In the genomic region with DNA sequence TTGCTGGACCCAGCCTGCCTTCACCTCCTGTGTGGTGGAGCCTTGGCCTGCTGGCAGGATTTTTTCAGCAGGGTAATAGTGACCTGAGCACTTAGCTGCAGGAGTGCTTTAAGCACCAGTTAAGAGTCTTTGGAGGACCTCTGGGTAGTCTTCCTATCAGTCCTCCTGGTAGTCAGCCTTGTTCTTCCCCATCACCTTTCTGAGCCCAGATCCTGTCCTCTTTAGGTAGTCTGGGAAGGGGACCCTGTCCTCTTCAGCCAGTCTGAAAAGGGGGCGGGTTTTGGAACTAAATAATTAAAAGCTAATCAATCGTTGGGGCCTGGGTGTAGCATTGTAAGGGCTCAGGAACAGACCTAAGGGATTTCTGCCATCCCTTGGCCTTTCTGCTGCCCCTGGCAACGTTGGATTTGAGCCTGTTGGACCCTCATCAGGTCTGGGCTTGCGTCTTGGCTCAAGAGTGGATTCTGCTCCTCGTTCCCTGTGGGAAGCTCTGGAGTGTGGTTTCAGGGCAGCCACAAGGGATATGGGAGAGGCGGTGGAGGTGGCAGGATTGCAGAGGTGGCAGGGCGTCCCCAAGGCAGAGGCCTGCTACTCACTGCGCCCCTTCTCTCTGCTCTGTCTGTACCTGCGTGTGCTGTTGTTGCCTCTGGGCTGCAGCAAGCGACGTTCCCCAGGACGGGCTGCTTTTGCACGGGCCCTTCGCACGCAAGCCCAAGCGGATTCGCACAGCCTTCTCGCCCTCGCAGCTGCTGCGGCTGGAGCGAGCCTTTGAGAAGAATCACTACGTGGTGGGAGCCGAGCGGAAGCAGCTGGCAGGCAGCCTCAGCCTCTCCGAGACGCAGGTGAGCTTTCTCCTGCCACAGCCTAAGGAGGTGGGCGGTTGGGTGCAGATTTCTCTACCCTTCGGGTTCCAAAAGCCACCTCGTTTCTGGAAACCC, we compare ENCODE assay signal across 9 mouse cellular contexts. TPM values are rescaled to one million over a fixed set of nuclear protein-coding genes. Genes with fewer than 3 reads are reported as not detected.
DNase-seq lines count a peak whose midpoint lies in the region; ATAC-seq and TF ChIP-seq lines count a peak whose summit lies in the region.
"Had no signal": no experiment of that assay in that cellular context is flagged by ENCODE, and none has a peak within 500 bp of the region (broad histone marks: within the 10 kb centered on the region; RNA-seq: fewer than 3 reads in every experiment).

No protein-coding gene starts in this region.

- 0 out of 2 replicates have a peak overlapping the region, but pooled peaks have one; percentile 5 for H3K4me3 ChIP-seq in heart, embryonic 12.5 days
- H3K4me3 ChIP-seq in ES-E14 (ENCODE audit: insufficient read depth in 1 of 2, low read depth in 1 of 2, low read length in 2 of 2, poor library complexity in 1 of 2, severe bottlenecking in 1 of 2), result peak overlapping the region in 1 of 2 experiments; percentile 48; a peak in 1 of 4 replicates
- H3K4me3 ChIP-seq in forebrain, postnatal 0 days (ENCODE audit: low read depth, low read length), result peak overlapping the region; percentile 30
- H3K4me3 ChIP-seq in midbrain, embryonic 16.5 days (ENCODE audit: low read depth, low read length), result peak overlapping the region; percentile 14; the same call in 1 of the 2 replicates

- H3K4me1 ChIP-seq in heart, embryonic 12.5 days (replicated peaks), result peaks cover 15% of the 10 kb centered on the region; the same call in 1 of the 2 replicates
- peaks cover 0 to 5% of the 10 kb centered on the region in 2 experiments; a peak in 1 of 4 replicates for H3K4me1 ChIP-seq in ES-E14 (ENCODE audit: control insufficient read depth in 2 of 2, insufficient read depth in 2 of 2, low read length in 2 of 2, poor library complexity in 1 of 2)
- peaks cover 17% of the 10 kb centered on the region; the same call in 1 of the 2 replicates for H3K4me1 ChIP-seq in forebrain, postnatal 0 days (ENCODE audit: insufficient read depth)
- peaks cover 16% of the 10 kb centered on the region for H3K4me1 ChIP-seq in midbrain, embryonic 16.5 days (ENCODE audit: control insufficient read depth, insufficient read depth, low read length)

- no peak overlapping the region for H3K27ac ChIP-seq in heart, embryonic 12.5 days (ENCODE audit: poor library complexity, severe bottlenecking)
- H3K27ac ChIP-seq in ES-E14 (ENCODE audit: insufficient read depth, low read depth, low read length, poor library complexity, severe bottlenecking), result no peak overlapping the region
- H3K27ac ChIP-seq in forebrain, postnatal 0 days (ENCODE audit: low read depth, low read length), result no peak overlapping the region
- no peak overlapping the region for H3K27ac ChIP-seq in midbrain, embryonic 16.5 days (ENCODE audit: low read length)
- H3K27ac ChIP-seq: liver, embryonic 14.5 days had no signal

- intact Hi-C loops in heart, postnatal 14 days (cut with DNase I), result no loop called here

- H3K9me3 ChIP-seq in heart, embryonic 12.5 days (replicated peaks), result no peaks in the 10 kb centered on the region
- no peaks in the 10 kb centered on the region for H3K9me3 ChIP-seq in ES-E14 (ENCODE audit: control insufficient read depth, insufficient read depth, low read depth, low read length)
- H3K9me3 ChIP-seq in forebrain, postnatal 0 days (ENCODE audit: low read length), result no peaks in the 10 kb centered on the region
- no peaks in the 10 kb centered on the region for H3K9me3 ChIP-seq in midbrain, embryonic 16.5 days (replicated peaks; ENCODE audit: control insufficient read depth, low read length, poor library complexity, severe bottlenecking)

- DNase-seq in heart, postnatal 14 days, result no peak
- no peak for DNase-seq in ES-E14 (ENCODE audit: low read depth, low spot score)
- DNase-seq in forebrain, postnatal 0 days, result peak; percentile 51
- DNase-seq in c-Kit-positive CD71-positive TER-119-positive erythroid progenitor cells, embryonic 14.5 days (ENCODE audit: low spot score), result no peak
- DNase-seq in spleen, postnatal 10 days (ENCODE audit: low spot score in 2 of 2), result no peak
- no peak for DNase-seq in cerebellum, adult 11 months

- 8% methylated on average over 29 of the region's 29 CpGs for WGBS in heart, embryonic 12.5 days
- 9% methylated on average over 29 of the region's 29 CpGs for WGBS in forebrain, postnatal 0 days
- 8% methylated on average over 29 of the region's 29 CpGs for WGBS in midbrain, embryonic 16.5 days

- H3K9ac ChIP-seq in heart, embryonic 12.5 days, result no peak overlapping the region
- peak overlapping the region; percentile 44 for H3K9ac ChIP-seq in ES-E14 (ENCODE audit: insufficient read depth, low read depth, low read length, poor library complexity, severe bottlenecking)
- H3K9ac ChIP-seq in forebrain, postnatal 0 days, result peak overlapping the region; percentile 39
- H3K9ac ChIP-seq in midbrain, embryonic 16.5 days (ENCODE audit: low read depth, low read length), result peak overlapping the region; percentile 53; the same call in 1 of the 2 replicates
- H3K9ac ChIP-seq: liver, embryonic 14.5 days had no signal

- peak overlapping the region; percentile 20; the same call in 1 of the 2 replicates for H3K4me2 ChIP-seq in heart, embryonic 12.5 days
- H3K4me2 ChIP-seq in forebrain, postnatal 0 days (ENCODE audit: low read depth), result peak overlapping the region; percentile 68
- H3K4me2 ChIP-seq in midbrain, embryonic 16.5 days (ENCODE audit: low read length), result peak overlapping the region; percentile 43

- in situ Hi-C loops in ES-E14 (cut with MboI; ENCODE audit: low sequenced_read_pairs in 2 of 2, unreplicated experiment in 2 of 2), result loop anchor here (25.0 kb wide), 2 partner anchors 606 to 1481 kb away; partner anchors contain the start of genes Vax2 (in 2 of the 2) and Cyp26b1 (in 1 of the 2)

- no peak for ATAC-seq in heart, embryonic 12.5 days (ENCODE audit: insufficient number of reproducible peaks, low FRiP score)
- peak; percentile 42 for ATAC-seq in forebrain, postnatal 0 days
- ATAC-seq in midbrain, embryonic 16.5 days, result no peak

- TF ChIP-seq CTCF in forebrain, postnatal 0 days (IDR thresholded peaks at IDR 0.05; ENCODE audit: low read depth), result no peak

- peaks cover 84% of the 10 kb centered on the region for H3K27me3 ChIP-seq in heart, embryonic 12.5 days (replicated peaks)
- peaks cover 12% of the 10 kb centered on the region for H3K27me3 ChIP-seq in forebrain, postnatal 0 days (ENCODE audit: insufficient read depth, low read length)
- peaks cover 52% of the 10 kb centered on the region for H3K27me3 ChIP-seq in midbrain, embryonic 16.5 days (ENCODE audit: control insufficient read depth, insufficient read depth, low read depth, low read length)

- no peaks in the 10 kb centered on the region for H3K36me3 ChIP-seq in heart, embryonic 12.5 days
- no peaks in the 10 kb centered on the region for H3K36me3 ChIP-seq in ES-E14 (ENCODE audit: control insufficient read depth, insufficient read depth, low read length, poor library complexity, severe bottlenecking)
- no peaks in the 10 kb centered on the region for H3K36me3 ChIP-seq in forebrain, postnatal 0 days (ENCODE audit: insufficient read depth)
- H3K36me3 ChIP-seq in midbrain, embryonic 16.5 days (ENCODE audit: control insufficient read depth, insufficient read depth, low read length), result no peaks in the 10 kb centered on the region

TF ChIP-seq in ES-E14, 5 proteins besides CTCF, POLR2A, EP300 and RAD21:
- no peak for TF ChIP-seq ZC3H11A (IDR thresholded peaks at IDR 0.05; ENCODE audit: borderline replicate concordance, low read depth, low read length)
- TF ChIP-seq MAFK (IDR thresholded peaks at IDR 0.05; ENCODE audit: insufficient read depth, low read depth, low read length), result no peak
- no peak for TF ChIP-seq ZNF384 (IDR thresholded peaks at IDR 0.05; ENCODE audit: low read depth, low read length)
- no peak for TF ChIP-seq HCFC1 (IDR thresholded peaks at IDR 0.05; ENCODE audit: borderline replicate concordance, insufficient read depth, low read length)
- no peak for TF ChIP-seq CHD2 (IDR thresholded peaks at IDR 0.05; ENCODE audit: low read depth, low read length)

RNA-seq across cellular contexts. Expression of gene Emx1, which starts 6.4 kb away (rescaled TPM):
- not detected in 2 replicates for polyA plus RNA-seq in heart, embryonic 12.5 days (2016; fragmentation: Nextera tagmentation; extraction: Ambion mirVana)
- not detected for total RNA-seq in heart, postnatal 14 days (2021)
- total RNA-seq in ES-E14 (2012; rRNA removed), result 0.37 TPM in 1 of 2 replicates, not detected in the other
- total RNA-seq in forebrain, postnatal 0 days (2014; rRNA removed), result 25.7 and 41.6 TPM in 2 replicates
- polyA plus RNA-seq in forebrain, postnatal 0 days (2015; fragmentation: Nextera tagmentation; extraction: Ambion mirVana), result 28.8 and 41.0 TPM in 2 replicates
- polyA plus RNA-seq in midbrain, embryonic 16.5 days (2015; fragmentation: Nextera tagmentation; extraction: Ambion mirVana), result 0.75 and 1.2 TPM in 2 replicates

RNA-seq across cellular contexts. Expression of gene Spr, which starts 56.1 kb away (rescaled TPM):
- 51.2 and 53.7 TPM in 2 replicates for polyA plus RNA-seq in heart, embryonic 12.5 days (2016; fragmentation: Nextera tagmentation; extraction: Ambion mirVana)
- 10 to 100 TPM; 57.3 to 58.7 TPM for total RNA-seq in heart, postnatal 14 days (2021)
- total RNA-seq in ES-E14 (2012; rRNA removed), result 75.3 and 83.0 TPM in 2 replicates
- total RNA-seq in forebrain, postnatal 0 days (2014; rRNA removed), result 34.3 and 52.0 TPM in 2 replicates
- polyA plus RNA-seq in forebrain, postnatal 0 days (2015; fragmentation: Nextera tagmentation; extraction: Ambion mirVana), result 38.4 and 49.5 TPM in 2 replicates
- 25.3 and 28.7 TPM in 2 replicates for polyA plus RNA-seq in midbrain, embryonic 16.5 days (2015; fragmentation: Nextera tagmentation; extraction: Ambion mirVana)

Comparison
In these comparisons a context has a peak if more than half of its experiments do, and no peak if none do; other contexts are left out.
1. RNA of gene Emx1, which starts 6.4 kb away (total RNA-seq): 25.7 to 41.6 TPM in forebrain, postnatal 0 days; 0.37 TPM in ES-E14 and not detected in heart, postnatal 14 days; every median in the first group is over 10 times any median in the second.
2. Peak in every context shown above with its lines, with median percentiles within 50 percentile points of each other: H3K4me2 ChIP-seq.